Mouse (Mus musculus) granulocyte monocyte progenitor cell, adult 5-6 weeks (primary cell): Measurements from ENCODE around the gene Vav3. TPM values are rescaled to one million over a fixed set of nuclear protein-coding genes. Genes with fewer than 3 reads are reported as not detected.

Experiments
- ATAC-seq: replicated peaks from 2 replicates; pipeline ENCODE4 v1.8.0; 2016; ENCODE audit warnings: mild to moderate bottlenecking, moderate TSS enrichment, inconsistent platforms; ENCODE audit not compliant: poor library complexity, severe bottlenecking
- total RNA-seq, 2 experiments: library from RNA; stranded (forward) in 1 of 2; stranded (reverse) in 1 of 2; fragments of 200-712, 200-1000 nt in 1 of 2; fragments of >200 nt in 1 of 2; fragmentation: Nextera tagmentation in 1 of 2; gene quantifications; 2 replicates each; pipeline ENCODE4 v1.2.3; 2014 to 2017

Vav3 gene
- total RNA-seq, 2 experiments from 2014 or later, result 75.4 to 84.4 TPM

GRCm38 (mm10) chr3:109652860-109653631 is 312.6 kb downstream of the Vav3 start:
- ATAC-seq, result no peak

- no peak for ATAC-seq
These were observed 313.9 kb downstream of the Vav3 start for GRCm38 (mm10) chr3:109654386-109654785.

GRCm38 (mm10) chr3:109671716-109672115 is 331.3 kb downstream of the Vav3 start:
- no peak for ATAC-seq

- no peak for ATAC-seq
These were observed 332.5 kb downstream of the Vav3 start for GRCm38 (mm10) chr3:109672925-109673324.

- ATAC-seq, result no peak
These were observed 339.8 kb downstream of the Vav3 start for GRCm38 (mm10) chr3:109680281-109680680.

- no peak for ATAC-seq
These were observed 341.4 kb downstream of the Vav3 start for GRCm38 (mm10) chr3:109681863-109682262.

GRCm38 (mm10) chr3:109683608-109684295 is 343.3 kb downstream of the Vav3 start:
- ATAC-seq, result no peak

GRCm38 (mm10) chr3:109690566-109690965 is 350.1 kb downstream of the Vav3 start:
- no peak for ATAC-seq

GRCm38 (mm10) chr3:109692613-109693012 is 352.2 kb downstream of the Vav3 start:
- no peak for ATAC-seq

GRCm38 (mm10) chr3:109701301-109701700 is 360.8 kb downstream of the Vav3 start:
- ATAC-seq, result no peak

- no peak for ATAC-seq
These were observed 367.5 kb downstream of the Vav3 start for GRCm38 (mm10) chr3:109707786-109708460.

GRCm38 (mm10) chr3:109711751-109712150 is 371.3 kb downstream of the Vav3 start:
- ATAC-seq, result no peak

- no peak for ATAC-seq
These were observed 374.0 kb downstream of the Vav3 start for GRCm38 (mm10) chr3:109714476-109714875.

- no peak for ATAC-seq
These were observed 381.3 kb downstream of the Vav3 start for GRCm38 (mm10) chr3:109721753-109722152.

- no peak for ATAC-seq
These were observed 386.3 kb downstream of the Vav3 start for GRCm38 (mm10) chr3:109726776-109727175.

- ATAC-seq, result no peak
These were observed 391.3 kb downstream of the Vav3 start for GRCm38 (mm10) chr3:109731592-109732230.

- ATAC-seq, result peak; percentile 87
These were observed 392.1 kb downstream of the Vav3 start for GRCm38 (mm10) chr3:109732327-109733182.
